Mouse (Mus musculus) embryonic stem cell, embryonic (primary cell): ENCODE data around the gene Wdr70.

Source experiments
- CTCF ChIA-PET, 4 experiments: fragments of 300-600 bp in 2 of 4; fragments of 350-600 bp in 2 of 4; sonication (Branson Sonifier 250); formaldehyde crosslinking; loops; one replicate each; lab custom pipeline; 2022; ENCODE audit warnings: inconsistent platforms in 2 of 4; lab: Charles Lee
- POLR2A ChIA-PET, 4 experiments: fragments of 300-600 bp in 2 of 4; fragments of 350-600 bp in 2 of 4; sonication (Branson Sonifier 250); formaldehyde crosslinking; loops; one replicate each; lab custom pipeline; 2022; ENCODE audit warnings: antibody characterized with exemption in 4 of 4, inconsistent platforms in 1 of 4; lab: Charles Lee

Wdr70 gene

GRCm38 (mm10) chr15:8065221-8065620 is 33.8 kb downstream of the Wdr70 start:
- ChIA-PET CTCF (interaction anchor here in 1 of 4 experiments (0.6 to 0.7 kb wide), 2 partner anchors 39 to 207 kb away, joined by 3 to 4 read pairs; no protein-coding TSS in a partner anchor), POLR2A (interaction anchor here in 1 of 4 experiments (0.6 to 1.4 kb wide), 5 partner anchors 9 to 190 kb away, joined by 3 read pairs; no protein-coding TSS in a partner anchor)

GRCm38 (mm10) chr15:8051177-8051576 is 47.8 kb downstream of the Wdr70 start:
- ChIA-PET CTCF (no interaction called here), POLR2A (interaction anchor here in 1 of 4 experiments (1.6 kb wide), 1 partner anchor 87 kb away, joined by 3 read pairs; no protein-coding TSS in a partner anchor)

- CTCF ChIA-PET: no interaction called here
- POLR2A ChIA-PET: no interaction called here
Measured at GRCm38 (mm10) chr15:8039834-8040233, 59.2 kb downstream of the Wdr70 start.

DNA sequence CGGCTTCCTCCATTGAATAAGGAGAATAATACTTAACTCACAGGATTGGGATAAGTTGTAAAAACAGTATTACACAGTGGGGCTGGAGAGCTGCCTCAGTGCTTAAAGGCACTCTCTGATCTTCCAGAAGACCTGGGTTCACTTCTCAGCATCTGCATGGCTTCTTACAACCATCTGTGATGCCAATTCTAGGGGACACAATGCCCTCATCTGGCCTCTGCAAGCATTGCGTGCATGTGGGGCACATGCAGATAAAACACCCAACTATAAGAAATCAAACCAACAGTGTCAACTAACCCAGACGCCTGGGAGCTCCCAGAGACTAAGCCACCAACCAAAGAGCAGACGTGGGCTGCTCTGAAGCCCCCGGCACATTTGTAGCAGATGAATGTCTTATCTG is 60.6 kb downstream of the Wdr70 start:
- ChIA-PET CTCF (no interaction called here), POLR2A (no interaction called here)

GRCm38 (mm10) chr15:8037825-8038224 is 61.2 kb downstream of the Wdr70 start:
- ChIA-PET POLR2A (no interaction called here), CTCF (no interaction called here)

DNA sequence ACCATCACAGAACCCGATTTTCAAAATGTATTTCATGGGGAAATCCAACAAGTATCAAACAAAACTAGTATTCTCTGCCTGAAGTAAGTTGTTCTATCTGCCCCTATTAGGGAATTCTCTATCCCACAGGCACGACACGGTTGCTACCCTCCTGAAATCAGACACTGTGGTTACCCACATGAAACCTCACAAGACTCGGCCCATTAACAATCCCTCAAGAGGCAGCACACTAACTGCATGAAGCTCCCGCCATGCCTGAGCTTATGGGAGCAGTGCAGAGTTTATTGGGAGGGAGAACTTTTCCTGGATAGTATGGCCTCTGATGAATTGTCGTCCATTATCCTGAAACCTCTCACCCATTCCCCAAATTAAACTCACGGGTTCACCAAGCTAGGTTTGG is 67.8 kb downstream of the Wdr70 start:
- ChIA-PET CTCF (no interaction called here), POLR2A (interaction anchor here in 1 of 4 experiments (0.5 kb wide), 1 partner anchor 25 kb away, joined by 7 read pairs; no protein-coding TSS in a partner anchor)

DNA sequence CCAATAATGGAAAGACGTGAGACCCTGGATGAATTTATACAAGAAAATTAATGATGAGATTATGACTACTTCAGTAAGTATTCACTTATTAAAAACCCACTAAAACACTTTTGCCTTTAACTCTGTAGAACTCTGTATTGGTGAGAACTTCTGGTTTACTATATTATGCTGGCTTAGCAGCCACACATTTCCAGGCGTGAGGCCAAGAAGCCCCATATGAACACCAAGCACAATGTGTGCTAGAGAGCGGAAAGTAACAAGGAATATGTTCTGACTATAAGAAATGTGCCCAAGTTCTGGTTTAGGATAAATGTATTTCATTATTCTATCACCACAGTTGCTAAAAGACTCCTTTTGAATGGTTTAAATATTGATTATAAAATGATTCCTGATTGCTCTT is 68.4 kb downstream of the Wdr70 start:
- ChIA-PET POLR2A (interaction anchor here in 1 of 4 experiments (0.5 kb wide), 1 partner anchor 26 kb away, joined by 7 read pairs; no protein-coding TSS in a partner anchor), CTCF (no interaction called here)

- POLR2A ChIA-PET: interaction anchor here in 1 of 4 experiments (1.1 kb wide), 2 partner anchors 25 to 51 kb away, joined by 3 read pairs; no protein-coding TSS in a partner anchor
- CTCF ChIA-PET: no interaction called here
Measured at GRCm38 (mm10) chr15:8027503-8027902, 71.5 kb downstream of the Wdr70 start.

GRCm38 (mm10) chr15:8011418-8011817 is 87.6 kb downstream of the Wdr70 start:
- ChIA-PET CTCF (no interaction called here), POLR2A (no interaction called here)

GRCm38 (mm10) chr15:8007413-8007812 is 91.6 kb downstream of the Wdr70 start:
- POLR2A ChIA-PET: no interaction called here
- CTCF ChIA-PET: no interaction called here

- ChIA-PET CTCF (interaction anchor here in 1 of 4 experiments (0.6 kb wide), 1 partner anchor 563 kb away, joined by 4 read pairs; no protein-coding TSS in a partner anchor), POLR2A (no interaction called here)
Measured at GRCm38 (mm10) chr15:8006056-8006455, 93.0 kb downstream of the Wdr70 start.

DNA sequence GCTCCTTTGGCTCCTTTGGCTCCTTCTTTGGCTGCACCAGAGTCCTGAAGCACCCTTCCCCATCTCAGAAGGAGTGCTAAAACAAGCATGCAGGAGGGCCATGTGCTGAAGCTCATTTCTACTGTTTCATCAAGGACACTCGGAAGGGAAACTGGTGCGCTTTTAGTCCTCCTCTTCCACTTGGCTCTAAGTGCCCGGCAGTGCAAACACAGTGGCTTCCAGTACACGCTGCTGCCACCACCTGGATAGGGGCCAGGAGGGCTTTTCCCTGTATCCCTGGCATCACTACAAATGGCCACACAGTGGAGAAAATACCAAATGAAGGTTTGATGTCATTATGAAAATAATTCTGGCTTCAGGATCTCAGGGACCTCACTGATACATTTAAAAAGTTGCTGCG is 93.5 kb downstream of the Wdr70 start:
- CTCF ChIA-PET: no interaction called here
- POLR2A ChIA-PET: no interaction called here

DNA sequence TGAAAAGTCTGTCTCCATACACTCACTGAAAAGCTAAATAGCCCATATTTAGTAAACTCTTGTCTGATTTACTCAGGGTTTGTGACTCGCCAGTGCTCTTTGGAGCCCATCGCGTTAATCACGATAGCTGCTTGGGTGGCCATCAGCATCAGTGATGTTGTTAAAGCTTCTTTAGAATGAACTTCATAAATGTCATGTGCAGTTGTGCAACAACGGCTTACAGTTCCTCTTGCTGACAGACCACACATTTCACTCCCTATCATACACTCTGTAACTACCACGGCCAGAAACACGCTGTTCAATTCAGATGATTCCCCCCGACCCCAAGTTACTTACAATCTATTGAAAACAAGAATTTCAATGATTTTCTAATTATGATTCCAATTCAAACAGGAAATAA is 95.2 kb downstream of the Wdr70 start:
- POLR2A ChIA-PET: no interaction called here
- CTCF ChIA-PET: interaction anchor here in 1 of 4 experiments (1.2 kb wide), 1 partner anchor 29 kb away, joined by 3 read pairs; no protein-coding TSS in a partner anchor

DNA sequence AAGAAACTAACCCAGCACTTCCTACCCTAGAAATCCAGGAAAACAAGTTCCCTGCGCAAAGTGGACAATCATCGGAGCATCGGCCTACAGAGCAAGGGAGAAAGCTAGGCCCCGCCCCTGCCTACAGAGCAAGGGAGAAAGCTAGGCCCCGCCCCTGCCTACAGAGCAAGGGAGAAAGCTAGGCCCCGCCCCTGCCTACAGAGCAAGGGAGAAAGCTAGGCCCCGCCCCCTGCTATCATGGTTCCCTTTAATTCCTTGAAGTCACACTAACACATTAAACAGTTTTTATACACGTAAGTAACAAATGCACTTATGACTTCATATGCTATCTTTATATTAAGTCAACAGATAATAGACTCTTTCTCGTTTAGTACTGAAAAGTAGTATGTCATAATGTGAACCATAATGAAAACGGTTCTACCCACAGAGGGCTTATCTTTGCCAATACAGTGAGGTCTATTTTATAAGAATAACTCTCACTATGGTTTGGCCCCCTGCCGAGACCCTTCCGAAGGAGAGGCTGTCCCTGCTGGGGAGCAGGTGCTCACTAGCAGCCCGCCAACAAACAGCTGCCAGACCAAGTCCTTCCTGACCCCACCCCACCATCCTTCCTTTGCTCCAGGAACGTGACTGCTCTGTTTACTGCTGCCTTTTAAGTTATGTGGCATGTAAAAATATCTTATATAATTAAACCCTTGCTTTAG is 100.0 kb downstream of the Wdr70 start:
- CTCF ChIA-PET: interaction anchor here in 1 of 4 experiments (0.6 to 0.9 kb wide), 2 partner anchors 65 to 539 kb away, joined by 3 read pairs; no protein-coding TSS in a partner anchor

GRCm38 (mm10) chr15:7998095-7998494 is 100.9 kb downstream of the Wdr70 start:
- CTCF ChIA-PET: no interaction called here
- POLR2A ChIA-PET: interaction anchor here in 1 of 4 experiments (0.8 to 1.6 kb wide), 3 partner anchors 10 to 16 kb away, joined by 3 to 4 read pairs (median 3); no protein-coding TSS in a partner anchor

More for the DNA sequence above, 100.0 kb downstream of the Wdr70 start:
- POLR2A ChIA-PET: interaction anchor here in 2 of 4 experiments (0.8 to 1.6 kb wide), 4 partner anchors 10 to 15 kb away, joined by 3 to 4 read pairs (median 3); no protein-coding TSS in a partner anchor

GRCm38 (mm10) chr15:7993721-7994120 is 105.3 kb downstream of the Wdr70 start:
- ChIA-PET CTCF (interaction anchor here in 1 of 4 experiments (0.6 kb wide), 1 partner anchor 1365 kb away, joined by 5 read pairs; no protein-coding TSS in a partner anchor), POLR2A (interaction anchor here in 1 of 4 experiments (0.7 kb wide), 1 partner anchor 947 kb away, joined by 3 read pairs; no protein-coding TSS in a partner anchor)

DNA sequence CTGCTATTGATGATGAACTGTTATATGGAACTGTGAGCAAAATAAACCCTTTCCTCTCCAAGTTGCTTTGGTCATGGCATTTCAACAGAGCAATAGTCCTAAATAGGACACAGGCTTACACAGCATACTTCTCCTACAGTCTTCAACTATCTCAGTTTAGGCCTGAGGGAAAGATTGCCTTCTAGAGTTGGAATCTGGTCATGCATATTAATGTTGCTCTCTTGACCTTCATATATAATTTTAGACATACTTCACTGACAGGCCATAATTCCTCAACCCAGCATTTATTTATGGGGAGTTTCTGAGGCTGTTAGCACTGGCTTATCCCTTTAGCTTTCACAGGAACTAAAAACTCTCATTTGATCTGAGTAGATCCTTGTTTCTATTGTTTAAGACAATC is 108.9 kb downstream of the Wdr70 start:
- POLR2A ChIA-PET: no interaction called here
- CTCF ChIA-PET: no interaction called here

DNA sequence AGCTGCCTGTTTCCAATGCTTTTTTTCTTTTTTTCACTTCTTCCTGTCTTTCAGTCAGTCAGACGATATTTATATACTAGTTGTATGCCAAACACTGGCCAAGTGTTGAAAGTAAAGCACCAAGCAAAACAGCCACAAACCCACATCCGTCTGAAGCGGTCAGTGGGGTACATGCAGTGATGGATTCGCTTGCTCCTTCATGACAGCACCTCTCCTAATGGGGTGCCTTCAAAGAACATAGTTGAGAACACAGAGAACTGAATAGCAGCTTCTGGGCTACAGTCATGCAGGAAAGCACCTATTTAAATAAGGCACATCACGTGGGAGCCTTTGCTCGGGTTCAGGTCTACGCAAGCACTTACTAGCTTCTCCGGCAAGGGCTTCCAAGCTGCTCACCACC is 111.6 kb downstream of the Wdr70 start:
- ChIA-PET POLR2A (interaction anchor here in 1 of 4 experiments (0.8 kb wide), 1 partner anchor 59 kb away, joined by 4 read pairs; no protein-coding TSS in a partner anchor), CTCF (interaction anchor here in 1 of 4 experiments (0.6 kb wide), 1 partner anchor 36 kb away, joined by 3 read pairs; no protein-coding TSS in a partner anchor)

GRCm38 (mm10) chr15:7986274-7986673 is 112.7 kb downstream of the Wdr70 start:
- ChIA-PET POLR2A (no interaction called here), CTCF (interaction anchor here in 1 of 4 experiments (0.6 kb wide), 1 partner anchor 1687 kb away, joined by 3 read pairs; the partner anchor contains the start of gene Dab2)

DNA sequence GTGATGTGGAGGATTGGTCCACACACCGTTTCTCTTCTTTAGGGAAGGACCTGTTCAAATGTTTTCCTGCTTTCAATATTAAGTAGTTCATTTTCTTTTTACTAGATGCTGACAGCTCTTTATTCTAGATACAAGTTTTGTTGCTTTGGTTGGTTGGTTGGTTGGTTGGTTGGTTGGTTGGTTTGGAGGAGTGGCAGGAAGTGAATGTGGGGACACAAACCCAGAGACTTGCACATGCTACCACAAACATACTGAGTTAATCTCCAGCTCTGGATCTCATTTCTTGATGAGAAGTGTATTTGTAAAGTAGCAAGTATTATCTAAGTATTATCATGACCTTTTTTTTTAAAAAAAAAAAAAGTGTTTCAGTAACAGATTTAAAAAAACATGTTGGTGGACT is 120.4 kb downstream of the Wdr70 start:
- POLR2A ChIA-PET: interaction anchor here in 1 of 4 experiments (0.9 kb wide), 1 partner anchor 11 kb away, joined by 3 read pairs; no protein-coding TSS in a partner anchor

More for the DNA sequence above, 120.4 kb downstream of the Wdr70 start:
- CTCF ChIA-PET: no interaction called here
